Mouse (Mus musculus) retina, postnatal 7 days (tissue): Measurements from ENCODE around the gene Pabpn1l.
"Not testable (repeated sequence)": the region's sequence is repeated elsewhere in the genome, so short reads cannot be mapped to it uniquely, and the experiment has no call there.

Source experiments
- DNase-seq: peaks from one replicate; pipeline ENCODE4 v3.0.0-alpha.2; 2012; ENCODE audit warnings: low read depth, low spot score

Pabpn1l gene

GRCm38 (mm10) chr8:122646337-122646736 is 23.8 kb upstream of the Pabpn1l start:
- DNase-seq: no peak

GRCm38 (mm10) chr8:122644175-122644954 is 21.8 kb upstream of the Pabpn1l start:
- no peak for DNase-seq

GRCm38 (mm10) chr8:122642071-122642470 is 19.5 kb upstream of the Pabpn1l start:
- no peak for DNase-seq

- DNase-seq: no peak
Measured at GRCm38 (mm10) chr8:122641406-122641805, 18.9 kb upstream of the Pabpn1l start.

GRCm38 (mm10) chr8:122640825-122641224 is 18.3 kb upstream of the Pabpn1l start:
- no peak for DNase-seq

- DNase-seq: no peak
Measured at GRCm38 (mm10) chr8:122639521-122640248, 17.1 kb upstream of the Pabpn1l start.

- DNase-seq: no peak
Measured at GRCm38 (mm10) chr8:122638601-122639000, 16.1 kb upstream of the Pabpn1l start.

GRCm38 (mm10) chr8:122637230-122637629 is 14.7 kb upstream of the Pabpn1l start:
- no peak for DNase-seq

GRCm38 (mm10) chr8:122636803-122637175 is 14.2 kb upstream of the Pabpn1l start:
- no peak for DNase-seq

- no peak for DNase-seq
Measured at GRCm38 (mm10) chr8:122635878-122636802, 13.6 kb upstream of the Pabpn1l start.

- no peak for DNase-seq
Measured at GRCm38 (mm10) chr8:122633205-122633604, 10.7 kb upstream of the Pabpn1l start.

GRCm38 (mm10) chr8:122632134-122632533 is 9.6 kb upstream of the Pabpn1l start:
- not testable (repeated sequence) for DNase-seq

- no peak for DNase-seq
Measured at GRCm38 (mm10) chr8:122630696-122631095, 8.2 kb upstream of the Pabpn1l start.

GRCm38 (mm10) chr8:122629388-122629787 is 6.8 kb upstream of the Pabpn1l start:
- no peak for DNase-seq

- no peak for DNase-seq
Measured at GRCm38 (mm10) chr8:122626896-122627295, 4.4 kb upstream of the Pabpn1l start.

GRCm38 (mm10) chr8:122625811-122626210 is 3.3 kb upstream of the Pabpn1l start:
- DNase-seq: no peak

- no peak for DNase-seq
Measured at GRCm38 (mm10) chr8:122624653-122625052, 2.1 kb upstream of the Pabpn1l start.

GRCm38 (mm10) chr8:122623844-122624642 is 1.5 kb upstream of the Pabpn1l start:
- no peak for DNase-seq

- no peak for DNase-seq
Measured at GRCm38 (mm10) chr8:122620446-122620845, 2.1 kb downstream of the Pabpn1l start.

- DNase-seq: no peak
Measured at GRCm38 (mm10) chr8:122618660-122619378, 3.7 kb downstream of the Pabpn1l start.
